Mouse (Mus musculus) cerebellum, adult 11-12 months (tissue): ENCODE results near the gene Gm45021.
"Not testable (repeated sequence)": the region's sequence is repeated elsewhere in the genome, so short reads cannot be mapped to it uniquely, and the experiment has no call there.

Source experiments
- DNase-seq: peaks from one replicate; pipeline ENCODE4 v3.0.0; 2022

The Gm45021 gene

DNA sequence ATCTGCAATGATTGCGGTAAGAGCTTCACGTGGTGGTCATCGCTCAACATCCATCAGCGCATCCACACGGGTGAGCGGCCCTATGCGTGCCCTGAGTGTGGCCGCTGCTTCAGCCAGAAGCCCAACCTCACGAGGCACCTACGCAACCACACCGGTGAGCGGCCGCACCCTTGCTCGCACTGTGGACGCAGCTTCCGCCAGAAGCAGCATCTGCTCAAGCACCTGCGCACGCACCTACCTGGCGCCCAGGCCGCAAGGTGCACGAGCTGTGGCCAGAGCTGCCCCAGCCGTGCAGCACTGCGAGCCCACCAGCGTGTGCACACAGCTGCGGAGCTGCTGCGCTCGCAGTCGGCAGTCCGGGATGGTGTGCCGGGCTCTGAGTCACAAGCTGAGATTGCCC is 30.6 kb downstream of the Gm45021 start:
- DNase-seq, result no peak

DNA sequence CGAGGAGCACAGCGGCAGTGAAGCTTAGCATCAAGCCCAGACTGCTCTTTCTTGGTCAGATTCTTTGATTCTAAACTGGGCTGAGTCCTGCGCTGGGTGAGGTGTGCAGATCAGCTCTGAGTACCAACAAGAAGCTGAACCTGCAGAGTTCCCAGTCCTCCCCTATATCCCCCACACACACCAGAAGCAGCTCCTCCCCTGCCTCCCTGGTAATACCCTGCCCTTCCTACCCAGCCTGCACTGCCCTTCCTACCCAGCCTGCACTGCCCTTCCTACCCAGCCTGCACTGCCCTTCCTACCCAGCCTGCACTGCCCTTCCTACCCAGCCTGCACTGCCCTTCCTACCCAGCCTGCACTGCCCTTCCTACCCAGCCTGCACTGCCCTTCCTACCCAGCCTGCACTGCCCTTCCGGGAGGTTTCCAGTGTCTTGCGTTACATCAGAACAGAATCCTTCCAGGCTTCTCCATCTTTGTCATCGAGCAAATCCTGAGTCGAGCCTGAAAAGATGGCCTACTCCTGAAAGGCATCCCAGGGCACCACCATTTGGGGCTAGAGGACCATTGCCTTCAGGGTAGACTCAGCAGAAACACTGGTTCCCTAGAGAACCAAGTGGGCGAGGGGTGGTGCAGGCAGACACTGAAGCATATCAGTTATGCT is 32.9 kb downstream of the Gm45021 start:
- not testable (repeated sequence) for DNase-seq

DNA sequence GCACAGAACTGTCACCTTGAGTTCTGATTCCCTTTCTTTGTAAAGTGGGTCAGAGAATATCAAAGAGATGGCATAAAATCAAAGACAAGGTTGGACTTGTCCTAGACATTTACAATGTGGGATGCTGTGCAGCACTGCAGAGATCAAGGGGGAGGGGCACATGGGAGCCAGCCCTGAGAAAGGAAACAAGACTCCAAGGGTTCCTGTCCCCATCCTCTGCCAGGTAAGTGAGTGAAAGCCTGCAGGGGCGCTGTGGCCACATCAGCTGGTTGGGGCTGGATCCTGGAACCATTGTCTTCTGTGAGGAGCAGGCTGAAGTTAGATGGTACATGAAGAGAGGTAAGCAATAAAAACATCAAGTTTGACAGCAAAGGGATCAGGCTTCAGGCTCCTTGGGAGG is 34.0 kb downstream of the Gm45021 start:
- no peak for DNase-seq

DNA sequence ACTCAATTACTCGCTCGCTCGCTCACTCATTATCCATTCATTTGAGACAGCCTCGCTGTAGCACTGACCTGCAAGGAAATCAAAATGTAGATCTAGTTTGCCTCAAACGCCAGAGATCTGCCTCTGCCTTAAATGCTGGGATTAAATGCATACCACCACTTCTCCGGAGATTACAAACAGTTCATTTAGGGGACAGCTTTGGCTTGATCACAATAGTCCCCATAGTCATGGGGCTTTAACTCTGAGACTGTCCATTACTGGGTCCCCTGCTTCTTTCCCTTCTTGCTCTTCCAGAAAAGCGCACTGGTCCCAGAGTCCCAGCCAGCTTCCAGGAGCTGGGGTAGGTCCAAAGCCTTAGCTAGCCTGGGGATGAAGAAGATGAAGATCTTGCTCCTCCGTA is 37.1 kb downstream of the Gm45021 start, which contains the start of gene AI854703:
Gene AI854703, plus strand, starts transcription at position 301 of the 400 bp plus-strand sequence.
- no peak for DNase-seq

DNA sequence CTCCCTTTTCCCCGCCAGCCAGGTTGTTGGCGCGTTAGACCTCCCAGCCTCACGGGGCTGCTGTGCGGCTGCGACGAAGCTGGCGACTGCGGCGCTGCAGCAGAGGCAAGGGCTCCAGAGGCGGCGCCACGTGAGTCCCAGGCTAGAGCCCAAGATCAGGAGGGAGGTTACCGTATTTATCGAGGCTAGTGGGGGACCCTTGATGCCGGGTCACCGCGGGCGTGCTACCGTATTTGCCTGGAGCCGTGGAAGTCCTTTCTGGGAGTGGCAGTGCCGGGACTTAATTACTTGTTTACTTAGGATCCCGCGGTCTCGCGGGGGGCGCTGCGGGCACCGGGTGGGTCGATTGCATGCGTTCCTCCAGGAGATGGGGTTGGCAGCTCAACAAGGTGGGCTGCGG is 37.6 kb downstream of the Gm45021 start:
- DNase-seq, result peak; percentile 69

DNA sequence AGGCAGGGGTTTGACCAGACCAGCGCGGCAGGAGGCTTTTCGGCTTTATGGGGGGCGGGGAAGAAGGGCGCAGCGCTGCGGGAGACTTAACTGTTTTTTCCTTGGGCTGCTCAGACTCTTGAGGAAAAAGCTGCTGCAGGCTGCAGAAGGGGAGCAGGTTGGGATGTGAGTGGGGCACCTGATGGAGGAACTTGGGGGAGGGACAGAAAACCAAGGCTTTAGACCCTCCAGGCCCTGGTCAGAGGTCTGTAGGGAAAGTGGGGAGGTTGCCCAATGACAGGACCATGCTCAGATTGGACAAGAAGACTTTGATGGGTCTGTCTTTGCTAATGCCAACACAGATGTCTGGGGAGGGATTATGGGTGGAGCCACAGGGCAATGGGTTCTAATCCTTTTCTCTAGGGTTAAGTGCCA is 38.1 kb downstream of the Gm45021 start:
- no peak for DNase-seq

DNA sequence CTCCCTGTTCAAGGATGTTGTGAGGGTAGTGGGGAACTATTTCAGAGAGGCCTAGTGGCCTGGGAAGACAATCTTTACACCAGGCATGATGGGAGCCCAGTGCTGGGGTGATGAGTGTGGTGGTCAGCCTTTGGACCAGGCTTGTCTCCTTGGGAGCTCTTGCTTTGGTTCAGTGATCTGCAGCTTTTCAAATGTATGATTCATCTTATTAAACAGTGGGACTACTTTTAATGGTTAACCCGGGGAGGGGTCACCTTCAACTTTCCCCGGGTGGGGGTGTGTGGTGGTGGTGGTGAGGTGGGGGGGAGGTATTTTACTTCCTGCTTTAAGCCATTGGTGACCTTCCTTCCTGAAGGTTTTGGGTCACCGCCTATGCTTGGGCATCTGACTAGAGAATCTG is 39.0 kb downstream of the Gm45021 start:
- DNase-seq, result peak; percentile 26

DNA sequence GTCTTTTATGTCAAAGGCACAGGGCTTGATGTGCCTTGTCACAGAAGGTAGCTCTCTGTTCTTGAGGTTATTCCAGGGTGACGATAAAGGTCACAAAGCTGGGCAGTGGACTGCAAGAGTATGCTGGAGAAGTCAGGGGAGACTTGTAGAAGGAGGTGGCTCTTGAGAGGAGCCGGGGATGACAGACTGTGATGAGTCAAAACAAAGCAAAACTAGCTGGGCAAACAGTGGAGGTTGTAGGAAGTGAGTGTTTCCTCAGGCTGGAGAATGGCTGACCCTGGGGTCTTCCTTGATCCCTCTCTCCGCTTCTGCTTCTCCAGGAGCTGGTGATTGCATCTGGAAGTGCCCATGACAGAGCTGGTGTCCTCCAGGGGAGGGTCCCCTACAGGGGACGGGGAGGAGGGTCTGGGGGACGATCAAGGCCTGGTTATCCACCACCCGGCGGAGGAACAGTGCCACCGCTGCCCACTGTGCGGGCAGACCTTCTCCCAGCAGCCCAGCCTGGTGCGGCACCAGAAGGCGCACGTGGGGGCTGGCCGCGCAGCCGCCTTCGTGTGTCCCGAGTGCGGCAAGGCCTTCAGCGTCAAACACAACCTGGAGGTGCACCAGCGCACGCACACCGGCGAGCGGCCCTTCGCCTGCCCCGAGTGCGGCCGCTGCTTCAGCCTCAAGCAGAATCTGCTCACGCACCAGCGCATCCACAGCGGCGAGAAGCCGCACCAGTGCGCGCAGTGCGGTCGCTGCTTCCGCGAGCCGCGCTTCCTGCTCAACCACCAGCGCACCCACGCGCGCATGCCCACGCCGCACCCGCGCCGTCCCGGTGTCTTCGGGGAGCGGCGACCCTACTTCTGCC is 39.6 kb downstream of the Gm45021 start:
- peak; percentile 67 for DNase-seq

DNA sequence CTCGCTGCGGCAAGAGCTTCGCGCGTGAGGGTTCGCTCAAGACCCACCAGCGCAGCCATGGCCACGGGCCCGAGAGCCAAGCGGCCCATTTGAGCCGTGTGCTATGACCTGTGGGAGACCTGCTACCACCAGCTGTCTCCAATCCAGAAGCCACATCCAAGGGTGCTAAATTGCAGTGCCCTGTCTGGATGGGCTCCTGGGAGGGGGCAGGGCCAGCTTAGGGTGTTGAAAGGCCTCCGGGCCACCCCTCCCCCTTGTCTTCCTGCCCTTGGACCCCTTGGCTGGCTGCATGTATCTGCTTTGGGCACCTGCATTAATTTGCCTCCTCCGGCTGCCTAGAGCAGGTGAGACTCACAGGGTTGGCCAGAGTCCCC is 40.2 kb downstream of the Gm45021 start:
- peak; percentile 58 for DNase-seq

DNA sequence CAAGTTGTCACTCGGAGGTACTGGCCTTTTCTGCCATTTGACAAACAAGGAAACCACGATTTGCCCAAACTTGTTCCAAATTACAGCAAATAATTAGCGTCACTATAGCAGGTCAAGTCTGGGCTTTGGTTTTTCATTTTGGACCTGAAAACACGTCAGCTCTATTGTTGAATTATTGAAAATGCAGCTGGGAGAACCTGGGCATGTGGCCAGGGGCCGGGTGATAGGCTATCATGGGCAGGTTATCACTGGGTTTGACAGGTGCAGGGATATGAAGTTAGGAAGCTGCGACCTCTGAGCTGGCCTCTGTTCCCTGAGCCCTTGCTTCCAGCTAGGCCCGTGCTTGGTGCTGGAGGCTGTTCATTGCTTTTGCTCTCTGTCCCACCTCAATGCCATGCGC is 41.4 kb downstream of the Gm45021 start:
- no peak for DNase-seq

DNA sequence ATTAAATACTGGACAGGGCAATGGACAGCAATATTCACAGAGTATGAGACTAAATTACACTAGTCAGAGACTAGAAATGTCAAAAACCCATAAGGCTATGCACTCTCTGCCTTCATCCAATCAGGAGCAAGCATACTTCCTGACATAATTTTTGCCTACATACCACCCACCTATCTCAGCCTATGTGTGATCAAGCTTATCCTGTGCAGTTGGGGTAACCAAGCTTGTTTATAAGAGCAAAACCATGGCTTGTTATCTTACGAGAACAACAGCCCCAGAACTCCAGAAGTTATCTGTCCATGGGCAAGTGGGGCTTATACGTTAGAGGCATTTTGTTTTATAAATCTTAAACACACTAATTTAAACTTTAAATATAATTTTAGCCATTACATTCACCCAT is 45.7 kb downstream of the Gm45021 start:
- DNase-seq, result no peak

DNA sequence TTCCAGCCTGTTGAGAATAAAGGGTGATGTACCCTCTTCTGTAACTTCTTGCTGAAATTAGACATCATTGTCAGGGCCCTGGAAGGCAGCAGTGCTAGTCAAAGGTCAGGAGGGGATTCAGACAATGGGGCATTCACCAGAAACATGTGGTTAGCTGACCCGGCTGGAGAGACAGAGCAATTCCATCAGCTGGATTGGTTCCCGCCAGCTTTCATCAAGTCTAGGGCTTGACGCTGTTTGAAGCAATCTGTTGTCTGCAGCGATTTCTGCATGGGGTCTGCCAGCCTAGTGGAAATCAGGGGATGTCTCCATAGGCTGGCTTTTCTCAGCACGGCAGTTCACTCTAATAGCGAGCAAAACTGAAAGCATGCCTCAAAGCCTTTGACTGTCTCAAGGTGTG is 47.1 kb downstream of the Gm45021 start:
- no peak for DNase-seq

DNA sequence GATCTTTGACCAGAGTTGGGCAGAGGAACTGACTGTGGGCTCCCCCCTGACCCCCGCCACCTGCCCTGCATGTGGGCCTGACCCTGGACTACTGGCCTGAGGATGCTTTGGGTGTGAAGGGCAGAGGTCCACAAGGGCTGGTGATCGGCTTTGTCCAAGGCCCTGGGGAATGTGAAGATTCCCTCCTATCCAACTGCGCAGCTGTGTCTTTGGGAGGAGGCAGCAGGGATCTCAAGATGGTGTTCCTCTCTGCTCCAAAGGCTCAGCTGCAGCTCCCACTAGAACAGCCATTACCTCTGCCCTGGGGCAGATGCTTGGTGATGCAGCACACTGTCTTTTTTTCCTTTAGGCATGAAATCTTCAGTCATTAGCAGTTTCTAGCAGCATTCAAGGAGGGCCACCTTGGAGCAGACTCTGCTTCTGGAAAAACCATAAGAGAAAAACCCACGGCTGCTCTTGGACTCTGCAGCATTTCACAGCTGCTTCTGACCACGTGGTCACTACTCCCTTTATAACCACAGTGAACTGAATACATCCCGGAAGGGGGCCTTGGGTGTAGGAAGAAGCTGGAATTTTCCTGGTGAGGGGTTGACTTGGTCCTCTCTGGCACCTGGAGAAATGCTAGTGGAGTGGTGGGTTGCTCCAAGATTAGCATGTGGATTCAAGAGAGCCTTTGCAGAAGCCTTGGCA is 48.5 kb downstream of the Gm45021 start:
- DNase-seq, result no peak

DNA sequence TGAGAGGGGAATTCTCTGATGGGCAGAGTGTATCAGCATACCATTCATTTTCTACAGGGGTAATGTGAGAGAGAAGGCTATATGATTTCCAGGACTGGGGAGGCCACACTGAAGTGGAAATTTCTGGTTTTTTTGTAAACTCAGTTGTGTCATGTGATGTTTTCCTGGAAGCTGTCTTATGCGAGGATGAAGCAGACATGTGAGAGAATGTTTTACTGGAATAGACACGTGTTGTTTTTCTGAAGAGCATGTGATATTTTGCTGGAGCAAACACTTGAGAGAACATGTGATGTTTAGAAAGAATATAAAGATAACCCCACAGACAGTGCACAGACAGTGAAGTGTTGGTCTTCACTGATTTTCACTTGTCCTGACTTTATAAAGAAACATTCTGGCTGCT is 49.1 kb downstream of the Gm45021 start:
- no peak for DNase-seq

DNA sequence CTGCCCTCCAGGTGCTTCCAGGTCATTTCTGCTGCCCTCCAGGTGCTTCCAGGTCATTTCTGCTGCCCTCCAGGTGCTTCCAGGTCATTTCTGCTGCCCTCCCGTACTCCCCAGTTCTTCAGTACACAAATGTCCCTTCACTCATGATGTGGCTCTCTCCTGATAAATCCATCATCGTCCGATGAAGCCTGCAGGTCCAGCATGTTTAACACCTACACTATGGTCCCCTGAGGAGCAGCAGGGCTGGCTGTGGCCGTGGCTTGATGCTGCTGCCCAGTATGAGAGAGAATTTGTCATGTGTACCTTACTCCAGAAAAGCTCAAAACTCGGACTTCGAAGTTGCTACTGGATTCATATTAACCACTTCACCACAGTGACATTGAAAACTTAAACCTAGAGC is 52.0 kb downstream of the Gm45021 start:
- DNase-seq, result no peak

DNA sequence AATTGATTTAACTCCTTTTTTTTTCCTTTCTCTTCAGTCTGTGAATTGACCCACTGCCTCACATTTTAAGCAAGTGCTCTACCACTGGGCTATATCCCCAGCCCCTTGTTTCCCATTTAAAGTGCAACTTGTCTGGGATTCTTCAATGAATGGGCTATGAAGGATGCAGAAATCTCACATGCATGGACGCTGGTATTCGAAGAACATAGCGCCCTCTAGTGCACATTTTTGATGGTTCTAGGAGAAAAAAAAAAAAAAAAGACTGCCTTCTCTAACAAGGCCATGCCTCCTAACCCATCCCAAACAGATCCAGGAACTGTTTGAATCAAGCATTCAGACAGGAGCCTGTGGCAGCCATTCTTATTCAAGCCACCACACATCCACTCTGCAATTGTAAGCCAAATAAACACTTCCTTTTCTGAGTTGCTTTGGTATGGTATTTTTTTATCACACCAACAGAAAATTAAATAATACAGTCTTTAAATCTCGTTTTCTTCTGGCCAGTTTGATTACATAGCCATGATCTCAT is 53.4 kb downstream of the Gm45021 start:
- no peak for DNase-seq

DNA sequence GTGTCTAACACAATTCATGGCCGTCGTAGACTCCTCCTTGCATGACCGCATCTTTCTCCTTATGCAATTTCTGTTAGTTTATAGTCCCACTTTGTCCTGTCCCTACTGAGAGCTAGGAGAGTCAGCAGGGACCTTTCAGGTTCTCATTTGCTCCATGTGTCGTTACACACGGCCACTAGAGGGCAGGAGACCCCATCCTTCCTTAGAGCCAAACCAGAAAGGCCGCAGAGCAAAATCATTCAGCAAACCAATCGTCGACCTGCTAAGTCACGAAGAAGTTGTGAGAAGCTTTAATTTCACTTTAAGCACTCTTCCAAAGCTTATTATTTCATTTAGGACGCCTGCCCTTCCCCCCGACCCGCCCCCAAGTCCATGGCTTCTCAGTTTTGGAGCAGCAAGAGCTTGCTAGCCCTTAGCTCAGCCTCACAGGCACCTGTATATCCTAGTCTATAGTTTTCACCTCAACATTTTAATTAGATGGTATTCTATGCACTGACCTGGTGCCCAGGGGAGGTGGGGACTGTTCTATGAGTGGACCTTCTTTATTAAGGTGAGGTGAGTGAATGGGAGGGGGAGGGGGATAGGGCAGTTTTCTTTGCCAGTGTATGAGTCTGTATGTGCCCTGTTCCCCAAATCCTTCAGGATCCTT is 56.4 kb downstream of the Gm45021 start:
- no peak for DNase-seq

DNA sequence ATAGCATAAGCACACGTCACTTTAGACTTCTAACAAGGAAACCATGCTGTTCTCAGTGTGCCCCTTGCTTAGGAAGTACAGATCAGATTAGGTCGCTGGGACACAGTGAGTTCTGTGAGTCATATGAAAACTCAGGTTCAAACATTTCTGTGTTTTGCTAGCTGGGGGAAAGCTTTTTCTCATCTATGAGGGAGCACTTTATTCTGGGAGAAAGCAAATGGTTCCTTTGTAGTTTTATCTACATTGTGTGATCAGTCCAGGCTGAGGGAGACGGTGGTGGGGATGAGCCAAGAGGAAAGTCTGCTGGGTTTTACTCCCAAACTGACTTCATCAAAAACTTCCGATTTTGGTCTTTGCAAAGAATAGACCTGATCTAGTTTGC is 56.9 kb downstream of the Gm45021 start:
- DNase-seq, result no peak

DNA sequence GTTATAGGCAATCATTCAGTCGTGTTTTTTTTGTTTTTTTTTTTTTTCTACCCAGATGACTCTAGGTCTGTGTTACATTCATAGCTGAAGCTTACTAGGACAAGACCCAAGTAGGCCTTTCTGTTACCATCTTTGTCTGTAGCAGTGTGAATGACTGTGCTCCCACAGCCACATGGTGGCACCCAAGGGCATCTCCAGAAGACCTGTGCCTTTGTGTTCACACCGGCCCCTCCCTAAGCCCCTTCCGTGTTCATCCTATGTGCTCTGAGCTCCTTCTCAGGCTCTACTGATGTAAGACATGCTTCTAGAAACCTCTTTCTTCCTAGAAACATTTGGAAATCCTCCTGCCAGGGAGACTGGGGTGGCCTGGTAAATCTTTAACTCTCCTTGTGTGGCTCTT is 57.6 kb downstream of the Gm45021 start, which contains the start of gene Gimap8:
Gene Gimap8, plus strand, starts transcription at position 240 of the 400 bp plus-strand sequence.
- DNase-seq, result no peak

DNA sequence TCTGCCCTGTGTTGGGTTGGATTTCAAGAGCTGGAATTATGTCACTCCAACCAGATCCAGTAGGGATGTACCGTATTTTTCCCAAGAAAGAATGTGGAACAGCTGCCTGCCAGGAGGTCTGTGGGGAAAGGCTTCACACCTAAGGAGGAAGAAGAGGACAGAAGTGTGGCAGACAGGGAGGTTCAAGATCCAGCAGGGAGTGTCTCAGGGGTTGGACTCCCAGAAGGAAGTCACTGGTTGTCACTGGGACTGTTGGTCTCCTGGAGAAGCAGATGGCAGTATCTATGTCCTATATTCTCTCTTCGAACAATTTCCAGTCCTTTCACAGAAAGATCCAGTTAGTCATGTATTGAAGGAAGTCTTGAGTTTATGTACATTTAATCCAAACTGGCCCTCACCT is 58.2 kb downstream of the Gm45021 start:
- no peak for DNase-seq

DNA sequence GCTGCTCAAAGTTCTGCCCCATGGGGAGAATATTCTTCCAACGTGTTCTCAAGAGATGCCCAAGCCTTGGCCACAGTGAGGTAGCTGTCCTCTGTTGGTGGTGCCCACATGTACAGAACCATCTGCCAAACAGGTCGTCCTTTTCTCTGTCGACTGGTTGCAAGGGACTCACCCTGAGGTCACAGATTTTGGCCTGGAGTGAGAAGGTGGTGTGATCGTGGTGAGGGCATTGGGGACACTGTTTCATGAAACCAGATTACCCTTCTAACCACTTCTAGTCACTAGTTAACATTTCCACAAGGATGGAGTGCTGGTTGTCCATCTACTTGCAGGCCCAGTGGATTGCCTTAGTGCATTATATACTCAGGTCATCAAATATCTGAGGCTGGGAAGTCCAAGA is 59.4 kb downstream of the Gm45021 start:
- DNase-seq, result no peak

DNA sequence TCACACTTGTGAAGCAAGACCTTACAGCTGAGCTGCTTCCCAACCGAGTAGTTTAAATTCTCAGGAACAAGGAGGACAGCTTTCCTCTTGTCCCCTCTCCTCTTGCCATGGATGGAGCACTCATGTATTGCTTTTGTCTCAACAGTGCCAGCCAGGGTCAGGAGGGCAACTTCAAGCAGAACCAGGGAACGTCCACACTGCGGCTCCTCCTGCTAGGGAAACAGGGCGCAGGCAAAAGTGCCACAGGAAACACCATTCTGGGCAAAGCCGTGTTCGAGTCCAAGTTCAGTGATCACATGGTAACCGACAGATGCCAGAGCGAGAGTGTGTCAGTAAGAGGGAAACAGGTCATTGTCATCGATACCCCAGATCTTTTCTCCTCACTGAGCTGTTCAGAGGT is 60.6 kb downstream of the Gm45021 start:
- DNase-seq, result no peak

DNA sequence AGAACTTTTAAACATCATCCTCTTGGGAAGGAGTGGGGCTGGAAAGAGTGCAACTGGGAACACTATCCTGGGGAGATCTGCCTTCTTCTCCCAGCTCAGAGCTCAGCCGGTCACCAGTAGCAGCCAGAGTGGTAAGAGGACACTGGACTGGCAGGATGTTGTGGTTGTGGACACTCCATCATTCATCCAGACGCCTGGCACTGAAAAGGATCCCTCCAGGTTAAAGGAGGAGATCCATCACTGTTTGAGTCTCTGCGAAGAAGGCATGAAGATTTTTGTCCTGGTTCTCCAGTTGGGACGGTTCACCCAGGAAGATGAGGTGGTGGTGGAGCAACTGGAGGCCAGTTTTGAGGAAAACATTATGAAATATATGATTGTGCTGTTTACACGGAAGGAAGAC is 69.3 kb downstream of the Gm45021 start:
- DNase-seq, result no peak
